Mouse (Mus musculus) midbrain, embryonic 14.5 days (tissue): Measurements from ENCODE around the gene Dst. TPM values are rescaled to one million over a fixed set of nuclear protein-coding genes. Genes with fewer than 3 reads are reported as not detected.

Experiments
- ATAC-seq: fragments of 200-750 bp; cut with Nextera tagmentation; 2 replicates; pipeline ENCODE4 v1.8.0; 2017; ENCODE audit warnings: moderate number of reproducible peaks, moderate library complexity; ENCODE audit not compliant: low FRiP score, low TSS enrichment
- DNase-seq: peaks from one replicate; pipeline ENCODE4 v3.0.0-alpha.2; 2015
- H3K27ac ChIP-seq: fragments of 300-500 bp; sonication (generic); replicated peaks from 2 replicates; pipeline ENCODE4 v1.5.1; 2014; ENCODE audit warnings: mild to moderate bottlenecking, low read depth, low read length, moderate library complexity
- H3K27me3 ChIP-seq: fragments of 300-500 bp; sonication (generic); 2 replicates; pipeline ENCODE4 v1.6.1; 2014; ENCODE audit warnings: low read length, control low read depth, mixed read lengths; ENCODE audit not compliant: control insufficient read depth, insufficient read depth
- H3K36me3 ChIP-seq: fragments of 300-500 bp; sonication (generic); 2 replicates; pipeline ENCODE4 v1.6.1; 2014; ENCODE audit warnings: low read length, control low read depth; ENCODE audit not compliant: control insufficient read depth, insufficient read depth
- H3K4me1 ChIP-seq: fragments of 300-500 bp; sonication (generic); 2 replicates; pipeline ENCODE4 v1.6.1; 2014; ENCODE audit warnings: mild to moderate bottlenecking, antibody characterized with exemption, low read length, control low read depth; ENCODE audit not compliant: control insufficient read depth, insufficient read depth
- H3K4me2 ChIP-seq: fragments of 300-500 bp; sonication (generic); 2 replicates; pipeline ENCODE4 v1.6.1; 2014; ENCODE audit warnings: mild to moderate bottlenecking, low read length, moderate library complexity
- H3K4me3 ChIP-seq: fragments of 300-500 bp; sonication (generic); replicated peaks from 2 replicates; pipeline ENCODE4 v1.5.1; 2014; ENCODE audit warnings: low read depth, low read length
- H3K9ac ChIP-seq: fragments of 300-500 bp; sonication (generic); replicated peaks from 2 replicates; pipeline ENCODE4 v1.6.1; 2014; ENCODE audit warnings: mild to moderate bottlenecking, low read length, moderate library complexity
- H3K9me3 ChIP-seq: fragments of 300-500 bp; sonication (generic); 2 replicates; pipeline ENCODE4 v1.6.1; 2016; ENCODE audit warnings: low read length, control low read depth, mixed read lengths; ENCODE audit not compliant: control insufficient read depth
- WGBS: fragments of 180-500 bp; shearing (Covaris S2); extraction: QIAGEN DNeasy Blood & Tissue Kit; methylation state at CpG from one replicate; pipeline ENCODE4 v1.1.7; 2014; 5-methylcytosine and 5-hydroxymethylcytosine counted together
- polyA plus RNA-seq: library from polyadenylated mRNA; unstranded; fragments of >200 nt; fragmentation: Nextera tagmentation; extraction: Ambion mirVana; gene quantifications from 2 replicates; pipeline ENCODE4 v1.2.1, GENCODE M21; 2014

Dst gene
- polyA plus RNA-seq, 1 experiment from 2014 or later: 59.8 TPM

- Histone ChIP-seq H3K9me3 (no peaks in the 10 kb centered on the region), H3K4me1 (peaks cover 11% of the 10 kb centered on the region), H3K27me3 (peaks cover 15% of the 10 kb centered on the region; the same call in 1 of the 2 replicates), H3K27ac (peak within 1 kb of the TSS; percentile 83), H3K9ac (peak within 1 kb of the TSS; percentile 69), H3K4me3 (peak within 1 kb of the TSS; percentile 61), H3K36me3 (no peaks in the 10 kb centered on the region), H3K4me2 (peak within 1 kb of the TSS; percentile 60)
- DNase-seq (peak; percentile 91), ATAC-seq (peak; percentile 89)
- WGBS: under 1% methylated on average over 95 of the region's 110 CpGs
Observed at GRCm38 (mm10) chr1:33907421-33908190, 419 bp upstream of the Dst start, which contains the start of gene Bend6. Bend6 (minus strand) TSS chr1:33907816.

GRCm38 (mm10) chr1:33911589-33911988 is 3.6 kb downstream of the Dst start:
- Histone ChIP-seq H3K4me2 (no peak overlapping the region), H3K27me3 (peaks cover 8% of the 10 kb centered on the region; the same call in 1 of the 2 replicates), H3K9ac (no peak overlapping the region), H3K36me3 (0 out of 2 replicates have a peak, but pooled peaks cover 4% of the 10 kb centered on the region), H3K9me3 (no peaks in the 10 kb centered on the region), H3K4me1 (peaks cover 11% of the 10 kb centered on the region), H3K27ac (no peak overlapping the region), H3K4me3 (no peak overlapping the region)
- ATAC-seq (no peak), DNase-seq (no peak)
- WGBS: 73% methylated on average over 8 of the region's 8 CpGs

DNA sequence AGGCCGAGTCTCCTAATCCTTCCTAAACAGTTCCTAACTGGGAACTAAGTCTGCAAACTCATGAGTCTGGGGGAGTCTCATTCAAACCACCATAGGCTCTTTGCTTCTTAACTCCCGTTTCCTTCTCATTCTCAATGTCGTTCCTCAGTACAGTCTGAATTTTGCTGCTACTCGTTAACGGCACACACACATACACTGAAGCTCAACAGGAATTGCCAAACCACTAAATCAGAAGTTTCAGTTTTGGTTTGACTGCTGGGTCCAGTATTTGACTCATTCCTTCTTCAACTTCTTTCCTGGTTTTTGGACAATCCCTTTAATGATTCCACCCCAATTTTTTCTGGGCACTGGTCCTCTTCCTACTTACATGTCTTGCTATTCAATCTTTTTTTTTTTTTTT is 8.5 kb downstream of the Dst start:
- H3K9me3 ChIP-seq: no peaks in the 10 kb centered on the region
- ATAC-seq (no peak), DNase-seq (no peak)
- H3K4me1 ChIP-seq: no peaks in the 10 kb centered on the region
- WGBS: 94% methylated on average over 5 of the region's 5 CpGs
- H3K27me3 ChIP-seq: no peaks in the 10 kb centered on the region
- H3K27ac ChIP-seq: no peak overlapping the region
- H3K36me3 ChIP-seq: 0 out of 2 replicates have a peak, but pooled peaks cover 4% of the 10 kb centered on the region
- no peak overlapping the region for H3K4me3 ChIP-seq
- no peak overlapping the region for H3K4me2 ChIP-seq
- no peak overlapping the region for H3K9ac ChIP-seq

GRCm38 (mm10) chr1:33922975-33923374 is 14.9 kb downstream of the Dst start:
- DNase-seq: no peak
- no peaks in the 10 kb centered on the region for H3K9me3 ChIP-seq
- ATAC-seq: no peak

GRCm38 (mm10) chr1:33925283-33925682 is 17.3 kb downstream of the Dst start:
- H3K9me3 ChIP-seq: no peaks in the 10 kb centered on the region
- H3K27ac ChIP-seq: no peak overlapping the region
- DNase-seq (no peak), ATAC-seq (no peak)
- WGBS: 92% methylated on average over 3 of the region's 3 CpGs
- no peaks in the 10 kb centered on the region for H3K27me3 ChIP-seq
- H3K4me1 ChIP-seq: no peaks in the 10 kb centered on the region
- no peak overlapping the region for H3K4me3 ChIP-seq
- H3K36me3 ChIP-seq: no peaks in the 10 kb centered on the region
- H3K4me2 ChIP-seq: no peak overlapping the region
- no peak overlapping the region for H3K9ac ChIP-seq

More at GRCm38 (mm10) chr1:33922975-33923374, 14.9 kb downstream of the Dst start:
- WGBS: 73% methylated on average over 7 of the region's 7 CpGs
- no peaks in the 10 kb centered on the region for H3K36me3 ChIP-seq
- H3K27me3 ChIP-seq: no peaks in the 10 kb centered on the region
- H3K4me2 ChIP-seq: no peak overlapping the region
- no peaks in the 10 kb centered on the region for H3K4me1 ChIP-seq
- no peak overlapping the region for H3K9ac ChIP-seq
- H3K27ac ChIP-seq: no peak overlapping the region
- no peak overlapping the region for H3K4me3 ChIP-seq

DNA sequence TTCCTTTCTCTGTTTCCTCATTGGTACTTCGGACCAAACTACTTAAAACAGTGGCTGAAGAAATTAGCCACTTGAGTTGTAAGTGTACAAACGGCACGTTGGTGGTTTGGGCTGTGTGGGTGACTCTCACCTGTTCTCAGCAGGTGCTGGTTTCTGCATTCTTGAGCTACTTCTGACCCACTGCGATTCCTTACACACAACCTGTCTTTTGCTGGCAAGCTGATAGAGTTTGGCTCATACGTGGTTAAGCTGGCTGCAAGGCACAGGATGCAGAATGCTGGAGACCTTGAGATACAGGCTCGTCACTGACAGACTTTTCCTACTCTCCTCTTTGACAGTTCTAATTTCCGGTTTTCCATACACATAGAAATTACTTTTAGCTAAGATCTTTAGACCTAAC is 19.4 kb downstream of the Dst start:
- peaks cover 4% of the 10 kb centered on the region; the same call in 1 of the 2 replicates for H3K4me1 ChIP-seq
- no peak overlapping the region for H3K4me2 ChIP-seq
- no peaks in the 10 kb centered on the region for H3K36me3 ChIP-seq
- H3K27ac ChIP-seq: no peak overlapping the region
- DNase-seq (no peak), ATAC-seq (no peak)
- H3K9ac ChIP-seq: no peak overlapping the region
- H3K9me3 ChIP-seq: no peaks in the 10 kb centered on the region
- H3K4me3 ChIP-seq: no peak overlapping the region
- H3K27me3 ChIP-seq: no peaks in the 10 kb centered on the region
- WGBS: 93% methylated on average over 7 of the region's 7 CpGs

DNA sequence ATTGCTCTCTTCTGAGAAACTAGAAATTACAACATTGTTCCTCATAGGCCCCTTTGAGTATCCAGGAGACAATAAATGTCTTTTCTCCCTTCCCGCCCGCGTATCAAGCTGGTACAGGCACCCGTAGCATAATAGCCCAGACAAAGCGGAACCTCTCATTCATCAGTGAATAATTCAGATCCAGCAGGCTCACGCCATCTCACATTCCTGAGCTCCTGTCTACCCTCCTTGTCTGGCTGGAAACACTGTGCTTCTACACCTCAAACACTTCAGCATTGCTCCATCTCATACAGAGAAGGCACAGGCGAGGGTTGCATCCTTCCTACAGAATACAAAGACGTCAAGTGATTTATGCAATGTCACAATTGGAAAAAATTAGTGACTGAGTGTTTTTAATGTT is 23.8 kb downstream of the Dst start:
- WGBS: 28% methylated on average over 8 of the region's 8 CpGs
- Histone ChIP-seq H3K4me2 (no peak overlapping the region), H3K27ac (no peak overlapping the region), H3K4me1 (peaks cover 7% of the 10 kb centered on the region; the same call in 1 of the 2 replicates), H3K36me3 (no peaks in the 10 kb centered on the region), H3K9ac (no peak overlapping the region), H3K9me3 (no peaks in the 10 kb centered on the region), H3K27me3 (no peaks in the 10 kb centered on the region), H3K4me3 (no peak overlapping the region)
- peak; percentile 31 for DNase-seq
- ATAC-seq: no peak; the same call in 1 of the 2 replicates

DNA sequence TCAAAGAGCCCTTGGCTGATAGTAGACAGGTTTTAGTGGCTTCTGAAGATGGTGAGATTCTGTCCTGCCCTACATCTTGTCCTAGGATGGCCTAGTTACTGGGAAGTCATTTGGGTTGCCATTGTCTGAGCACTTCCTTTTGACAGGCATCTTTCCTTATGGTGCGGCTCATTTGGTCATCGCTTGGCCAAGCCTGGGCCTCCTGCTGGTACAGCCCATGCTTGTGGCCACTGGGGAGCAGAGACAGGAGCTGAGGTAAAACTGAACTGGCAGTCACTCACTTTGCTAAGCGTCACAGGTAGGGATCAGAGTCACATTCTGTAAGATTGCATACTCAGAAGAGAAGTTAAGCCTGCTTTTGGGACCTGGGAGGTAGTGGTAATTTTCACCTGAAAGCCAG is 24.2 kb downstream of the Dst start:
- ATAC-seq: no peak
- H3K4me2 ChIP-seq: no peak overlapping the region
- H3K27me3 ChIP-seq: no peaks in the 10 kb centered on the region
- no peak overlapping the region for H3K27ac ChIP-seq
- H3K9me3 ChIP-seq: no peaks in the 10 kb centered on the region
- H3K4me1 ChIP-seq: peaks cover 7% of the 10 kb centered on the region; the same call in 1 of the 2 replicates
- no peak for DNase-seq
- H3K36me3 ChIP-seq: no peaks in the 10 kb centered on the region
- H3K9ac ChIP-seq: no peak overlapping the region
- H3K4me3 ChIP-seq: no peak overlapping the region
- 69% methylated on average over 3 of the region's 3 CpGs for WGBS
